Mouse (Mus musculus) kidney, postnatal 0 days (tissue): ENCODE results near the gene Mecom. TPM values are rescaled to one million over a fixed set of nuclear protein-coding genes. Genes with fewer than 3 reads are reported as not detected.
A peak's percentile ranks its signal among the peaks of the same experiment; 100 is the strongest.

Source experiments
- ATAC-seq: fragments of 200-750 bp; cut with Nextera tagmentation; replicated peaks from 2 replicates; pipeline ENCODE4 v1.8.0; 2017; ENCODE audit warnings: low read depth, moderate number of reproducible peaks, moderate TSS enrichment, moderate library complexity; ENCODE audit not compliant: low FRiP score
- DNase-seq: peaks from one replicate; pipeline ENCODE4 v3.0.0-alpha.2; 2016; ENCODE audit warnings: low spot score
- H3K27ac ChIP-seq: fragments of 300-500 bp; sonication (generic); 2 replicates; pipeline ENCODE4 v1.5.1; 2014; ENCODE audit warnings: mild to moderate bottlenecking
- H3K27me3 ChIP-seq: fragments of 300-500 bp; sonication (generic); 2 replicates; pipeline ENCODE4 v1.6.1; 2014; ENCODE audit warnings: low read length, mixed read lengths; ENCODE audit not compliant: insufficient read depth
- H3K36me3 ChIP-seq: fragments of 300-500 bp; sonication (generic); 2 replicates; pipeline ENCODE4 v1.6.1; 2014; ENCODE audit warnings: low read length, mixed read lengths; ENCODE audit not compliant: insufficient read depth
- H3K4me1 ChIP-seq: fragments of 300-500 bp; sonication (generic); replicated peaks from 2 replicates; pipeline ENCODE4 v1.6.1; 2014; ENCODE audit warnings: antibody characterized with exemption, low read length, mixed read lengths; ENCODE audit not compliant: insufficient read depth
- H3K4me2 ChIP-seq: fragments of 300-500 bp; sonication (generic); 2 replicates; pipeline ENCODE4 v1.6.1; 2014; ENCODE audit warnings: mild to moderate bottlenecking, low read length, moderate library complexity, mixed read lengths
- H3K4me3 ChIP-seq: fragments of 300-500 bp; sonication (generic); replicated peaks from 2 replicates; pipeline ENCODE4 v1.5.1; 2014; ENCODE audit warnings: low read depth, low read length
- H3K9ac ChIP-seq: fragments of 300-500 bp; sonication (generic); 2 replicates; pipeline ENCODE4 v1.6.1; 2014; ENCODE audit warnings: low read depth, low read length
- H3K9me3 ChIP-seq: fragments of 300-500 bp; sonication (generic); replicated peaks from 2 replicates; pipeline ENCODE4 v1.6.1; 2016; ENCODE audit warnings: low read length, inconsistent platforms, mixed read lengths
- CTCF ChIP-seq: IDR thresholded peaks from 2 replicates; pipeline ENCODE4 v1.5.1; 2016; ENCODE audit warnings: antibody characterized with exemption, low read depth, mild to moderate bottlenecking, moderate library complexity
- WGBS: fragments of 180-500 bp; shearing (Covaris S2); extraction: QIAGEN DNeasy Blood & Tissue Kit; methylation state at CpG from one replicate; pipeline ENCODE4 v1.1.7; 2014; 5-methylcytosine and 5-hydroxymethylcytosine counted together
- polyA plus RNA-seq: library from polyadenylated mRNA; unstranded; fragments of >200 nt; fragmentation: Nextera tagmentation; extraction: Ambion mirVana; gene quantifications from 2 replicates; pipeline ENCODE4 v1.2.1, GENCODE M21; 2015

Mecom gene
- polyA plus RNA-seq, 1 experiment from 2014 or later = 54.7 TPM

DNA sequence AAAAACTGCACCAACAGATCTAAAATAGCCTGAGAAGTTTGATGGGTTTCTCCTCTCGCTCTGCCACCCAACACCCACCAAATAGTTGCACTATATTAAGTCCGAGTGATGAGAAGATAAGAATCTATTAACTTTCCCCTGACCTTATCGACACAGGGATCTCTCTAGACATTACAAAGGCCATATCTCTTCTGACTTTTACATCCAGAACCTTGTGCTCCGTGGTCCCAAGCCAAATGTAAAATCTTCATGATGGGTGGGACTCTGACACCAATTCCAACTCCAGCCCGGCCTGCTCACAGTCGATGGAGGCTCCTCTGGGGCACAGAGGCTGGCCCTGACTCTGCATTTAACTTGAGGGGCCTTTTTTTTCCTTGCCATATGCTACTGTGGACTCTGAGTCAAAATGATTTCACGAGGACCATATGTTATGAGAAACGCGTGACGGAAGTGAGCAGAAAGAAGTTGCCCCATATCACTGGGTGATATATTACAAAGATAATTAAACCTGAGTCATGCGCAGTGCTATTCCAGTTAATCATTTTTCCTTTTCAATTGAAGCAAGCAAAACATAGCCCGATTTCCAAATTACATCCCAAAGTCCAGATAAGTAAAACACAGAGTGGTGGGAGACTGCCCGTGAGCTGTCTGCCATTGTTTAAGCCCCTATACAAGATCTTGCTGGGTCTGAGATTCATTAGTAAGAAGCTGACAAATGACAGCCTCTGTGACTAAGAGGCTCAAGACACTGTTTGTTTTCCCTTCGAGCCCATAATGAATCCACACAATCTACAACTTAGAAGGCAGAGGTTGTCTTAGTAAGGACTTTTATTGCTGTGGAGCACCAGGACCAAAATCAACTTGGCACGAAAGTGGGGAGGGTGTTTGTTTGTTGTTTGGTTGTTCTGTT lies 94.0 kb downstream of the Mecom start:
- peak overlapping the region; percentile 54; the same call in 1 of the 2 replicates for H3K27ac ChIP-seq
- peaks cover 11% of the 10 kb centered on the region for H3K4me1 ChIP-seq
- H3K9ac ChIP-seq = no peak overlapping the region
- H3K4me3 ChIP-seq = no peak overlapping the region
- peak; percentile 33 for DNase-seq
- H3K27me3 ChIP-seq = no peaks in the 10 kb centered on the region
- no peaks in the 10 kb centered on the region for H3K9me3 ChIP-seq
- ATAC-seq = 0 out of 2 replicates have a peak, but pooled peaks have one; percentile 16
- H3K36me3 ChIP-seq = no peaks in the 10 kb centered on the region
- TF ChIP-seq CTCF = no peak
- no peak overlapping the region for H3K4me2 ChIP-seq
- WGBS = 35% methylated on average over 15 of the region's 15 CpGs

DNA sequence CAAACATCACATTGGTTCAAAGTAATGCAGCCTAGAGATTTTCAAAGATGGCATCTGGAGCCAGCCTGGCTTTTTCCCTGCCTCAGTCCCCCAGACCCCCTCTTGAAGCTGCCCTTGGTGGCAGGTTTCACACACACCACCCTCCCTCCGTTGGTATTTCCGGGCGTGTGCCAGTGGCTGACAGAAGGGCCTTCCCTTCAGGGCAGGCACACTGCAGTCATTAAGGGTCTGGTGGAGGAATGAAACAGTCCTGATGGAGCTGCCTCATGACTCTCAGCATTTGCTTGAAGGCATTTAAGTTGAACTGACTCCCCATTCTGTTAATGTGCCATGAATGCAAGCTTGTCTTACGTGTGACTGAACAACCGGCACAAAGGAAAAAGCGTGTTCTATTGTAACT lies 94.8 kb downstream of the Mecom start:
- Histone ChIP-seq H3K27me3 (no peaks in the 10 kb centered on the region), H3K9ac (no peak overlapping the region), H3K36me3 (no peaks in the 10 kb centered on the region), H3K4me2 (no peak overlapping the region), H3K4me1 (peaks cover 11% of the 10 kb centered on the region), H3K4me3 (no peak overlapping the region), H3K27ac (peak overlapping the region; percentile 42; the same call in 1 of the 2 replicates), H3K9me3 (no peaks in the 10 kb centered on the region)
- DNase-seq (no peak), ATAC-seq (no peak)
- no peak for TF ChIP-seq CTCF
- WGBS = 46% methylated on average over 6 of the region's 6 CpGs

DNA sequence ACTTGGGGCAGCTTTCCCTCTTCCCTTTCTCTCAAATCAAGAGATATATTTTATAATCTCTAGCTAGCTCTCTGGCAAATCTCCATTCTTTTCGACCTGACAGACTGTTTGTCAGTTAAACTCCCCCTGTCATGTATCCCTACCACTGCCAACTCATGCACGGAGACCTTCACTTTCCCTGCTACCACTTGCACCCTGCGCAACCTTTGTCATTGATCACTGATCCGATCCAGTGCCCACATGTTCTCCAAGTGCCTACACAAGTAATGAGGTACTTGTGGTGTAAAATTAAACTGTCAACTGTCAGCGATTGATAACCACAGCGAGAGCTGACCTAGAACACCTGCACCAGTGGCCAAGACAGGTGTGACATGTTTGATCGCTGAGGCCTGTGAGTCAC lies 95.3 kb downstream of the Mecom start:
- TF ChIP-seq CTCF = no peak
- Histone ChIP-seq H3K4me3 (no peak overlapping the region), H3K27ac (peak overlapping the region; percentile 42; the same call in 1 of the 2 replicates), H3K4me1 (peaks cover 11% of the 10 kb centered on the region), H3K36me3 (no peaks in the 10 kb centered on the region), H3K27me3 (no peaks in the 10 kb centered on the region), H3K9me3 (no peaks in the 10 kb centered on the region), H3K9ac (no peak overlapping the region), H3K4me2 (no peak overlapping the region)
- DNase-seq (peak; percentile 60), ATAC-seq (peak; percentile 52)
- WGBS = 38% methylated on average over 7 of the region's 7 CpGs

DNA sequence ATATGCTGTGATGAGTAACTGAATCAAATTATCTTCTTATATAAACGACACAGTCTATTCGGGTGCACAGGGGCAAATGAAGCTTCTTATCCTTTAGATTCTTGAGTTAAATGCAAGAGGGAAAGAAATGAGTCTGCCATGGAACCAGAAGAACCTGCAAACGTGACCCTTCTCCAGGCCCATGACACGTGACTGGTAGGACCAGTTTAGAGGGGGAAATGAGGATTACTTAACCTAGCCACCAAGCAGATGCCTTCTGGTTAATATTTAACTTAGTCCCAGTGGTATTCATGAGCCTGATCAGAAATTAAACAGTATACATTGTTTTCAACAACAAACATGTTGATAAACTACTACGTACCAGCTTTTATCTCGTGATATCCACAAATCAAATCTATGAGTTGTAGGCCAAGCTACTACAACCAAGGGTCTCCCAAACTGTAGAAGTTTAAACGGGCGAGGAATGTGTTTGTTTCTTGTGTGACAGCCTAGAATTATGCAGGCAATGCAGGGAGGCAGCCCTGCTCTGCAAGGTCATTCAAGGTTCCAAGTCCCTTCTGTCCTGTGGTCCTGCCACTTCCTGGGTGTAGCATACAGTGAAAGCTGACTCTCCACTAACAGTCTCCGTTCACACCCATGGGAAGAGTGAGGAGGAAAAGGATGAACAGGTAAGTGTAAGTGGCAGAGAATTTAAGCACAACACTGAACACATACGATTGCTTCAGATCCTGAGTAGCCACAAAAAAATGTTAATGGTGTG lies 97.4 kb downstream of the Mecom start:
- Histone ChIP-seq H3K4me2 (no peak overlapping the region), H3K36me3 (no peaks in the 10 kb centered on the region), H3K9ac (no peak overlapping the region), H3K27me3 (no peaks in the 10 kb centered on the region), H3K9me3 (no peaks in the 10 kb centered on the region), H3K4me3 (no peak overlapping the region), H3K27ac (peak overlapping the region; percentile 59), H3K4me1 (peaks cover 11% of the 10 kb centered on the region)
- WGBS = 56% methylated on average over 10 of the region's 10 CpGs
- TF ChIP-seq CTCF = no peak
- ATAC-seq (peak; percentile 67; the same call in 1 of the 2 replicates), DNase-seq (peak; percentile 41)

DNA sequence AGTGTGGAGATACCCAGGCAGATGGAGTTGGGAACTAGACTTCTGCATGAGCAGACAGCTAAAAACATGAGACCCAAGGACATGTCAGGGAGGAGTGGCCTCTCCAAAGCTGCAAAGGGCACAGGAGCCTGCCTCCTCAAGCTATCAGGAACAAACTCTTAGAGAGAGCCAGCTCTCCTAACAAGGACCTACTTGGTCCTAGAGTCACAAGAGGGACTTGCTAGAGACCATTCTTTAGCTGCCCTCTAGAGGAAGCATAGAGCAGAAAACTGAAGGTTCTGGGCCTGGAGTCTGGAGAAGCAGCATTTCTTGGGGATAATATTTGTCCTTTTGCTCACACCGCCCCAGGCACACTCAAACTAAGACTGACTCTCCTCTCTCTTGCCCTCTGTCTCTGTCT lies 99.2 kb downstream of the Mecom start:
- WGBS = 75% methylated on average over 1 of the region's 1 CpGs
- ATAC-seq = no peak
- peak; percentile 67 for TF ChIP-seq CTCF
- Histone ChIP-seq H3K27ac (no peak overlapping the region), H3K4me2 (no peak overlapping the region), H3K36me3 (no peaks in the 10 kb centered on the region), H3K4me3 (no peak overlapping the region), H3K9me3 (no peaks in the 10 kb centered on the region), H3K27me3 (no peaks in the 10 kb centered on the region), H3K4me1 (peaks cover 9% of the 10 kb centered on the region; the same call in 1 of the 2 replicates), H3K9ac (no peak overlapping the region)
- DNase-seq = peak; percentile 67

DNA sequence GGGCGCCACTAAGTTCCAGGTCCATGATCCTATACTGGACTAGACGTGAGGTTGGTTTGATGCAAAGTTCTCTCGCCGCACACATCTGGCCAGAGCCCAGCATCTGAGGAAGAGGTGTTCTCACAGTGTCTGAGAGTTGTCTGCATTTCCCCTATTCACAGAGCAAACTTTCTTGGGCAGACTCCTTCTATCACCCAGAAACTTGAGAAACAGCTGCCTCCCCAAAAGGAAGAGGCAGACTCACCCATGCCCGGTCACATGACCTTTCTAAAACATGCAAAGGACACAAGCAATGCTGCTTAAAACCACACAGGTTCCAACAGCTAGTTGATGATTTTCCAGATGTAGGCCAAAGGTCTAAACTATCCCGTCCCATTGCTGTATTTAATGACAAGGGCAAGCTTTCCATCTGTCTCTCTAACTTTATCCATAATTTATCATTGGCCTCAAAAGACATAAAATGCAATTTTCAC lies 101.8 kb downstream of the Mecom start:
- no peak overlapping the region for H3K9ac ChIP-seq
- no peak overlapping the region for H3K27ac ChIP-seq
- 0 out of 2 replicates have a peak, but pooled peaks cover 3% of the 10 kb centered on the region for H3K4me1 ChIP-seq
- ATAC-seq (no peak), DNase-seq (no peak)
- no peaks in the 10 kb centered on the region for H3K9me3 ChIP-seq
- H3K27me3 ChIP-seq = no peaks in the 10 kb centered on the region
- no peak overlapping the region for H3K4me2 ChIP-seq
- no peaks in the 10 kb centered on the region for H3K36me3 ChIP-seq
- H3K4me3 ChIP-seq = no peak overlapping the region
- 78% methylated on average over 6 of the region's 6 CpGs for WGBS
- TF ChIP-seq CTCF = no peak; the same call in 1 of the 2 replicates
